ENCODE assay signal across 10 mouse cellular contexts in the genomic region with DNA sequence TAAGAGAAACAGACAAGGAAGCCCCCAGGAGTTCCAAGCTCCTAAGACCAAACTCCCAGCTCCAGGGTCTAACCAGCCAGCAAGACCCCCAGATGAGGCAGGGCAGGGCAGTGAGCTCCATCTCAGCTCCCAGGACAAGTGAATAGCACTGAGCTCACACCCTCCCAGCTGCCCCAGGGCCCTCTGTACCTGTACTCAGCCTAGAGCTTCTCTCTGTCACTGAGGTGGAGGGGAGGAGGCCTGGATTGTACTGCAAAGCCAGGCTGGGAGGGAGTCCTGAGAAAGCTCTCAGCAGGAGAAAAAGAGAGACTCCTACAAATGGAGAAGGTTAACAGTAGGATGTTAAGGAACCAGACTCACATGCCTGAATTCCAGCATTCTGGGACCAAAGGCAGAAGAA. TPM values are rescaled to one million over a fixed set of nuclear protein-coding genes. Genes with fewer than 3 reads are reported as not detected.
A peak's percentile ranks its signal among the peaks of the same experiment; 100 is the strongest.
DNase-seq lines count a peak whose midpoint lies in the region; ATAC-seq lines count a peak whose summit lies in the region.
"Had no signal": no experiment of that assay in that cellular context is flagged by ENCODE, and none has a peak within 500 bp of the region (broad histone marks: within the 10 kb centered on the region; RNA-seq: fewer than 3 reads in every experiment).

No protein-coding gene starts in this region.

- ATAC-seq in heart, embryonic 12.5 days (ENCODE audit: insufficient number of reproducible peaks, low FRiP score), result no peak
- no peak for ATAC-seq in embryonic facial prominence, embryonic 14.5 days (ENCODE audit: low read depth)
- no peak for ATAC-seq in liver, embryonic 12.5 days

- peak overlapping the region; percentile 65 for H3K27ac ChIP-seq in heart, embryonic 12.5 days (ENCODE audit: poor library complexity, severe bottlenecking)
- peak overlapping the region; percentile 93 for H3K27ac ChIP-seq in embryonic facial prominence, embryonic 14.5 days (replicated peaks; ENCODE audit: low read depth, low read length)
- peak overlapping the region; percentile 57 for H3K27ac ChIP-seq in liver, embryonic 12.5 days

- no peak overlapping the region for H3K4me3 ChIP-seq in heart, embryonic 12.5 days
- no peak overlapping the region for H3K4me3 ChIP-seq in embryonic facial prominence, embryonic 14.5 days (ENCODE audit: low read depth, low read length)
- H3K4me3 ChIP-seq in liver, embryonic 12.5 days, result no peak overlapping the region

- no peak for DNase-seq in heart, postnatal 25 days (ENCODE audit: low spot score)
- DNase-seq in 3T3-L1 (ENCODE audit: low read depth, low spot score), result peak; percentile 31
- DNase-seq in embryonic facial prominence, embryonic 14.5 days (ENCODE audit: low spot score), result no peak
- DNase-seq in right cerebral cortex, adult 2 months (ENCODE audit: low spot score in 2 of 2), result no peak
- no peak for DNase-seq in frontal cortex, postnatal 14 days (ENCODE audit: low spot score in 2 of 2)
- DNase-seq in thymus, adult 18-20 months, result no peak

- H3K4me2 ChIP-seq in heart, embryonic 12.5 days, result no peak overlapping the region
- peak overlapping the region; percentile 46 for H3K4me2 ChIP-seq in embryonic facial prominence, embryonic 14.5 days (ENCODE audit: low read depth, low read length)
- peak overlapping the region; percentile 67; the same call in 1 of the 2 replicates for H3K4me2 ChIP-seq in liver, embryonic 12.5 days

- no peaks in the 10 kb centered on the region; the same call in 1 of the 2 replicates for H3K9me3 ChIP-seq in heart, embryonic 12.5 days (replicated peaks)
- no peaks in the 10 kb centered on the region for H3K9me3 ChIP-seq in embryonic facial prominence, embryonic 14.5 days (ENCODE audit: control insufficient read depth, low read length)
- no peaks in the 10 kb centered on the region for H3K9me3 ChIP-seq in liver, embryonic 12.5 days (replicated peaks)

- no peaks in the 10 kb centered on the region for H3K27me3 ChIP-seq in heart, embryonic 12.5 days (replicated peaks)
- H3K27me3 ChIP-seq in embryonic facial prominence, embryonic 14.5 days (replicated peaks; ENCODE audit: control insufficient read depth, insufficient read depth, low read length), result no peaks in the 10 kb centered on the region
- H3K27me3 ChIP-seq in liver, embryonic 12.5 days (replicated peaks), result no peaks in the 10 kb centered on the region

- H3K9ac ChIP-seq in heart, embryonic 12.5 days, result 0 out of 2 replicates have a peak overlapping the region, but pooled peaks have one; percentile 27
- H3K9ac ChIP-seq in embryonic facial prominence, embryonic 14.5 days (ENCODE audit: low read depth, low read length), result 0 out of 2 replicates have a peak overlapping the region, but pooled peaks have one; percentile 14
- no peak overlapping the region for H3K9ac ChIP-seq in liver, embryonic 12.5 days

- H3K36me3 ChIP-seq in heart, embryonic 12.5 days, result no peaks in the 10 kb centered on the region
- H3K36me3 ChIP-seq in embryonic facial prominence, embryonic 14.5 days (ENCODE audit: control insufficient read depth, insufficient read depth, low read length), result no peaks in the 10 kb centered on the region
- H3K36me3 ChIP-seq in liver, embryonic 12.5 days, result no peaks in the 10 kb centered on the region

- intact Hi-C loops in heart, postnatal 25 days (cut with DNase I), result no loop called here

- peaks cover 18% of the 10 kb centered on the region for H3K4me1 ChIP-seq in heart, embryonic 12.5 days (replicated peaks)
- H3K4me1 ChIP-seq in embryonic facial prominence, embryonic 14.5 days (ENCODE audit: control insufficient read depth, insufficient read depth, low read length), result peaks cover 12% of the 10 kb centered on the region; the same call in 1 of the 2 replicates
- H3K4me1 ChIP-seq in liver, embryonic 12.5 days, result peaks cover 43% of the 10 kb centered on the region

RNA-seq across cellular contexts. Expression of a gene that starts 6.0 kb away (rescaled TPM):
- 0.33 and 0.42 TPM in 2 replicates for polyA plus RNA-seq in heart, embryonic 12.5 days (2016; fragmentation: Nextera tagmentation; extraction: Ambion mirVana)
- not detected for total RNA-seq in heart, postnatal 25 days (2021)
- 0.43 TPM in 1 of 2 replicates, not detected in the other for polyA plus RNA-seq in embryonic facial prominence, embryonic 14.5 days (2014; fragmentation: Nextera tagmentation; extraction: Ambion mirVana)
- not detected in 2 replicates for polyA plus RNA-seq in liver, embryonic 12.5 days (2016; fragmentation: Nextera tagmentation; extraction: Ambion mirVana)
- total RNA-seq: gastrocnemius, postnatal 14 days had no signal

RNA-seq across cellular contexts. Expression of a gene that starts 11.5 kb away (rescaled TPM):
- 222 and 230 TPM in 2 replicates for polyA plus RNA-seq in heart, embryonic 12.5 days (2016; fragmentation: Nextera tagmentation; extraction: Ambion mirVana)
- total RNA-seq in heart, postnatal 25 days (2021), result 100 to 1,000 TPM; 113 to 128 TPM
- polyA plus RNA-seq in embryonic facial prominence, embryonic 14.5 days (2014; fragmentation: Nextera tagmentation; extraction: Ambion mirVana), result 222 and 231 TPM in 2 replicates
- polyA plus RNA-seq in liver, embryonic 12.5 days (2016; fragmentation: Nextera tagmentation; extraction: Ambion mirVana), result 228 and 229 TPM in 2 replicates

RNA-seq across cellular contexts. Expression of a gene that starts 45.9 kb away (rescaled TPM):
- 7,161 and 7,647 TPM in 2 replicates for polyA plus RNA-seq in heart, embryonic 12.5 days (2016; fragmentation: Nextera tagmentation; extraction: Ambion mirVana)
- over 10,000 TPM; 18,094 to 20,102 TPM for total RNA-seq in heart, postnatal 25 days (2021)
- polyA plus RNA-seq in embryonic facial prominence, embryonic 14.5 days (2014; fragmentation: Nextera tagmentation; extraction: Ambion mirVana), result 37.4 and 56.5 TPM in 2 replicates
- 0.35 and 2.5 TPM in 2 replicates for polyA plus RNA-seq in liver, embryonic 12.5 days (2016; fragmentation: Nextera tagmentation; extraction: Ambion mirVana)
- total RNA-seq: megakaryocyte-erythroid progenitor cell, adult 5-6 weeks had no signal

RNA-seq across cellular contexts. Expression of a gene that starts 60.0 kb away (rescaled TPM):
- 1.8 and 2.8 TPM in 2 replicates for polyA plus RNA-seq in heart, embryonic 12.5 days (2016; fragmentation: Nextera tagmentation; extraction: Ambion mirVana)
- total RNA-seq in heart, postnatal 25 days (2021), result 1 to 10 TPM in 1 of 2 experiments, under 1 TPM in 1; 0.81 to 1.1 TPM
- 7.9 and 12.3 TPM in 2 replicates for polyA plus RNA-seq in embryonic facial prominence, embryonic 14.5 days (2014; fragmentation: Nextera tagmentation; extraction: Ambion mirVana)
- polyA plus RNA-seq in liver, embryonic 12.5 days (2016; fragmentation: Nextera tagmentation; extraction: Ambion mirVana), result 1.8 and 2.1 TPM in 2 replicates

Comparison
In these comparisons a context has a peak if more than half of its experiments do, and no peak if none do; other contexts are left out.
1. RNA of a gene that starts 45.9 kb away (polyA plus RNA-seq): 7,161 to 7,647 TPM in heart, embryonic 12.5 days; 37.4 to 56.5 TPM in embryonic facial prominence, embryonic 14.5 days and 0.35 to 2.5 TPM in liver, embryonic 12.5 days; every median in the first group is over 100 times any median in the second.
2. Peak in every context shown above with its lines, with median percentiles within 50 percentile points of each other: H3K27ac ChIP-seq.